Mouse (Mus musculus) ES-Bruce4 (cell line): ENCODE results near the gene Pdhb.

Experiments
- EP300 ChIP-seq: IDR thresholded peaks from 2 replicates; pipeline ENCODE4 v1.6.1; 2011; ENCODE audit warnings: low read depth, low read length; ENCODE audit not compliant: insufficient read depth
- POLR2A ChIP-seq: IDR thresholded peaks from one replicate; pipeline ENCODE4 v1.8.1; 2011; ENCODE audit warnings: low read length; ENCODE audit not compliant: insufficient read depth

GRCm38 (mm10) chr14:8206179-8206910, 33.5 kb upstream of the Pdhb start:
- TF ChIP-seq POLR2A (no peak), EP300 (no peak)
